Mouse (Mus musculus) A20 (cell line): ENCODE measurements at regions not wholly inside any gene's neighbourhood (a gene's known extent, or its start where the extent isn't known, plus 50 kb on each side); places are given as distances from the start of the nearest gene placed in this dataset.

Source experiments
- DNase-seq: peaks from one replicate; pipeline ENCODE4 v3.0.0-alpha.2; 2011; ENCODE audit warnings: low read depth, low spot score

DNA sequence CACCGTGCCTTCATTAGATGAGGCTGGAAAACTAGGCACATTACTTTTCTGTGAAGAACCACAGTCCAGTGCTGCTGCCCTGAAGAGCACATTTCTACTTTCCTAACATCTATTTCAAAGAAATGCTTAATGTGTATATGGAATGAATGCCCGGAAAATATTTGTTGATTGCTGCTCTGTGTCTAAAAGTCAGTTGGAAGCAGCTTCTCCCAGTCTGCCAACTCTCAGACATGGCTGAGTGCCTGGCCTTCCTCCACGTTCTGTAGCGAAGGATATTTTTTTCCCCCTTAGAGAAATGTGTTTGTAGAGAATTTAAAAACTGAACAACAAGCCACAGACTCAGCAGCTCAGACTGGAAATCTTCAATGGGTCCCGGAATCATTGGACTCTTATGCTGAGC lies 576.4 kb upstream of the Arid1b start:
- DNase-seq = no peak

- DNase-seq = no peak
Measured at GRCm38 (mm10) chr17:4424451-4425168, 569.5 kb upstream of the Arid1b start.

DNA sequence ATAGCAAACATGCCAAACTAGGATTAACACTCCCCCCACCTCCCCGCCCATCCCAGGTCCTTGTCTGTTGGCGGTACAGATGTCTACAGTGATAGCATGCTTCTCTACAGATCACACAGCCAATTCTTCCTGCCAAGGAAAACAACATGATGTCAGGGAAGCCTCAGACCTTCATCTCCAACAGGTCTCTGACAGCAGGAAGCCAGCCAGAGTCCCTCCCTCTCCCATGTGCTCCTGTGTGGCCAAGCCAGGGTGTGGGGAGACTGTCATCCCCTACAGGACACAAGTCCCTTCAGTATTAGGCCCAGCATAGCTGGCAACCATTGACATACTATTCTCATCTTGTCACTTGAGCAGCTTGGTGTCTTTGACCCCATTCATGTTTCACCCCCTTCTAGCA lies 568.8 kb upstream of the Arid1b start:
- DNase-seq = no peak

- no peak for DNase-seq
Measured at GRCm38 (mm10) chr17:4429036-4429435, 565.1 kb upstream of the Arid1b start.

DNA sequence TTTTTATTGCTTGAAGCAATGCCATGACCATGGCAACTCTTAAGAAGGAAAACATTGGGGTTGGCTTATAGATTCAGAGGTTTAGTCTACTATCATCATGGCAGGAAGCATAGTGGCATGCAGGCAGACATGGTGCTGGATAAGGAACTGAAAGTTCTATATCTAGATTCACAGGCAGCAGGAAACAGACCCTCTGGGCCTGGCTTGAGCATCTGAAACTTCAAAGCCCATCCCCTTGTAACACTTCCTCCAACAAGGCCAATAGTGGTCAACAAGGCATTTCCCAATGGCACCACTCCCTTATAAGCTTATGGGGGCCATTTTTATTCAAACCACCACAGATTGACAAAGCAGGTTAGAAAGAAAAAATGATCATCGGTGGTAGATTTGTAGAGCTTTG lies 548.5 kb upstream of the Arid1b start:
- DNase-seq = no peak

- no peak for DNase-seq
Measured at GRCm38 (mm10) chr17:4457491-4457890, 536.6 kb upstream of the Arid1b start.

DNA sequence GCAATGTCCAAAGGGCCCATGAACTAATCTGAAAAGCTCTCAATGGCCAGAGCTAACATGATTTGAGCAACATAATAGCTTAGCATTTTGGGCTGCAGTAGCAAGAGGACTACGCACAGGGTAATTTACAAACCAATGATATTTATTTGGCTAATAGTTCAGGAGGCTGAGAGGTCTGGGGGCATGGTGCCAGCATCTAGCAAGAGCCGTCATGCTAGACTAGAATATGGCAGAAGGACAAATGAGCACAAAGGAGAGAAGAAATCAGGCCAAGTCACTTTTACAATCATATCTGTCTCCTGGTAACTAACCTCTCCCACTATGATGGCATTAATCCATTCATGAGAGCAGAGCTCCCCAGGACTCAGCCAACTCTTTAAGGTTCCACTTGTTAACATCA lies 532.6 kb upstream of the Arid1b start:
- no peak for DNase-seq

DNA sequence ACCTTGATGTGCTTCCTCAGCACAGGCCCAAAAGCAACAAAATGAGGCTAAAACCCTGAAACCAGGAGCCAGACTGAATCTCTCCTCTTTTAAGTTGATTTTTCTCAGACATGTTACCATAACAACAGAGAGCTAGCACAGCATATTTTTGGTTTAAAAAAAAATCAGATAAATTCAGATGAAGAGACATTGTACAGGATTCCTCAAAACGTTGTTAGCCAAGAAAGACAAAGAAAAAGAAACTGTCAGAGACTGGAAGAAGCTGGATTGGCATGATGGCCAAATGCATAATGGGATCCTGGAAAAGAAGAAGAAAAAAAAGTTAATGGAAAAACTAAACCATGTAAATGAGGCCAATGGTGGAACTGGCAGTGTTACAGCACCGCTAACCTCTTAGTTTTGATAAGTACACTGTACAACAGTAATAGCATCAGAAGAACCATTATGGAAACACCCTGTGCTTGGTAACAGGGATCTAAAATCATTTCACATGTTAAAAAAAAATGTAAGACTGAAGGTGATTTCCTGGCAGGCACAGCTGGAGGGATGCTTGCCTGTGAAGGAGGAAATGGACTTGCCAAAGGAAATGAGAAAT lies 529.7 kb upstream of the Arid1b start:
- no peak for DNase-seq

DNA sequence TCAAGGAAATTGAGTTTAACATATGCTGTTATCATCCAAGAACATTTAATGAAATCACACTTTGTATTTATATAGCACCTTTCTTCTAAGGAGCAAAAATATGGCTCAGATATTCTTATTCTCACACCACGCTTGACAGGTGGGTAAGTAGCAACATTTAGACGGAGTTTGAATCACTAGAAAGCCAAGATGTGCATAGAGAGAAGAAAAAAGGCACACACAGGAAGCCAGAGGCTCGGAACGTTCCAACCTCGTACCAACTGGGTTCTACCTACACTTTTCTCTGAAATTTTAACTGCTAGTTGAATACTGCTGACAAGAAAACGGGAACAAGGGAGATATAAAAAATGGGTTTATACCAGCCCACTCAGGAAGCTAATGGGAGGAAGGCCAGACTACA lies 528.4 kb upstream of the Arid1b start:
- DNase-seq = no peak

DNA sequence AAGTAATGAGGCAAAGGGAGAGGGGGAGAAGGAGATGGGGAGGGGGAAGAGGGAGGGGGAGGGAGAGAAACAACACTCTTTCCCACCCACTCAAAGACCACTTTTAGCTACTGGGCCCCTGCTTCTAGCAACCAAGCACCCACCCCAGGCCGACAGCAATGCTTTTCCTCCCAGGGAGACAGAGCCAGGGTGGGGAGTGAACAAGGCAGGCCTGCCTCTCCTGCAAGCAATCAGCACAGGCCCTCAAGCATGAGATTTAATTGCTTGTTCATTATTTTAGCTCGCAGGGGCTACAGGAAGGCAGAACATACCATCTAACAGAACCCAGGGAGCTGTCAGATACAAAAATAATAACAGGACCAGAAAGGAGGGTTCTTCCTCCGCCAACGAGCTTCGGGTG lies 521.7 kb upstream of the Arid1b start:
- no peak for DNase-seq

DNA sequence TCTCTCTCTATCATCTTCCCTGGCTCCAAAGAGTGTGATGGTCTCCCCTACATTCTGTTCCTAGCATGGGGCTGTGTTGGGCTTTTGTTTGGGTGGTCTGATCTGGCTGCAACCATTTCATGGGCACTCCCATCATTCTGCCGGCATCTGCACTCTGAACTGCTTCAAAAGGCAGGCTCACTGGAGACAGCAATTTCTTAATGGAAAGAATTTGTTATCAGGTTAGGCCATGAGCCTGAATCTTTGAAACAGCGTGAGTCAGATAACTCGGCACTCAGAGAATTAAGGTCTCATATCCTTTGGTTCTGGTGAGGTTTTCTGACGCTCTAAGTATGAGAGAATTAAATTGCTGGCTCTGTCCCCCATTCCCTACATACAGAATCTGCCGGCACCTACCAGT lies 519.8 kb upstream of the Arid1b start:
- DNase-seq = no peak

DNA sequence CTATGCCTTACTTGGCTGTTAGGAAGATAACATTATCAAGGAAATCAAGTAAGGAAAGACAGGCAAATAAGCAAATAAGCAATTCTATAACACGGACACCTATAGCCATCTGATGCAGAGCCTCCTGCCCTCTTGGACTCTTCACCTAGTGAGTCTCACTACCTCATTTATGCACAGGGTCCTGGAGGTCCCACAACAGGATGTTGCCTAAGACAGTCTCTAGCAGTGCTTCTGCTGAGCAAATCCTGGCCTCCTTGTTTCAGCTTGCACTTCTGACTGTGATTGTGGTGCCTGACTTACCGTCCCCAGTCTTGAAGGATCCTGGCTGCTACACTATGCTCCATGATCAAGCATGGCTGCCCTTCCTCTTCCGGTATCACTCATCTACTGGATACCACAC lies 518.5 kb upstream of the Arid1b start:
- no peak for DNase-seq

DNA sequence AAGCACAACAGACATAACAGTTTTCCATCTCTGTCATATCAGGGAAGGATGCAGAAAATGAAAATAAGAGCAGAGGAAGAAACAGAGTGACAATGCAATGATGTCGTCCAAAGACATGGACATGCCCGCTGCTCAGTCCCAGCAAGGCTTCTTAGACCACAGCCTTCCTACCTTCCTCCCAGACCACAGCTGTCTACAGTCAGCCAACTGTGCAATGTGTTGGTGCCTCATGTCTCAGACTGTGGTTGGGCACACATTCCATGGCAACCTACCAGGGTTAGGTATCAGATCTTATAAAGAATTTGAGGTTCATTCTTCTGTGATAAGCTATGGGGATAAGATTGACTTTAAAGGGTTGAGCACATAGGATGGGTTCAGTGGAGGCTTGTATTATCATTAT lies 499.7 kb upstream of the Arid1b start:
- DNase-seq = no peak

DNA sequence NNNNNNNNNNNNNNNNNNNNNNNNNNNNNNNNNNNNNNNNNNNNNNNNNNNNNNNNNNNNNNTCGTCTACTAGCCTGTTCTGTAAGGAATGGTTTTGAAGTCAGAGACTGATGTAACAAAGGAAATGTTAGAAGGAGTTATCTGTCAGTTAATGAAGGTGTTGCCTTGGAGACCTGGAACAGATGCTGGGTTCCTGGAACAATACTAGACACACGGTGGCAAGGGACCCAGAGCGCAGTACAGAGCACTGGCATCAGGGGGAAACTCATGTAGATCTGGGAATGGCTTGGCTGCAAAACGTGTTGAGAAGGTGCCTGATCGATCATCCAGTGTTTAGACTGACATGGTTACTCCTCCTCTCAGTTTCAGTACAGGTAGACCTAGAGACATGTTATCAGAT lies 493.6 kb upstream of the Arid1b start:
- no peak for DNase-seq

- no peak for DNase-seq
Measured at GRCm38 (mm10) chr17:4501029-4501428, 493.1 kb upstream of the Arid1b start.

GRCm38 (mm10) chr17:4504951-4505350 lies 489.2 kb upstream of the Arid1b start:
- DNase-seq = no peak

DNA sequence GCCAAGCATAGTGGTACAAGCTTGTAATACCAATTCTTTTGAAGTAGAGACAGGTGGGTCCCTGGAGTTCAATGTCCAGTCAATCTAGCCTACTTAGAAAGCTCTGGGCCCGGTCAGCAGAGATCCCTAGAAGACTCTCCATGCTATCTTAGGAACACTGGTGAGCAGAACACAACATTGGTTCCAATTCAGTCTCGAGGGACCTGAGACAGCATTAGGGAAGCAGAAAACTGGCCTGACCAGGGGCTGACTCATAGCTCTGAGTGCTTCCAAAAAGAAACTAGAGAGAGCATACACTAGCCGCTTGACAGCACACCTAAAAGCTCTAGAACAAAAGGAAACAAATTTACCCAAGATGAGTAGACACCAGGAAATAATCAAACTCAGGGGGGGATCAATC lies 484.6 kb upstream of the Arid1b start:
- DNase-seq = no peak

GRCm38 (mm10) chr17:4516141-4516540 lies 478.0 kb upstream of the Arid1b start:
- no peak for DNase-seq

DNA sequence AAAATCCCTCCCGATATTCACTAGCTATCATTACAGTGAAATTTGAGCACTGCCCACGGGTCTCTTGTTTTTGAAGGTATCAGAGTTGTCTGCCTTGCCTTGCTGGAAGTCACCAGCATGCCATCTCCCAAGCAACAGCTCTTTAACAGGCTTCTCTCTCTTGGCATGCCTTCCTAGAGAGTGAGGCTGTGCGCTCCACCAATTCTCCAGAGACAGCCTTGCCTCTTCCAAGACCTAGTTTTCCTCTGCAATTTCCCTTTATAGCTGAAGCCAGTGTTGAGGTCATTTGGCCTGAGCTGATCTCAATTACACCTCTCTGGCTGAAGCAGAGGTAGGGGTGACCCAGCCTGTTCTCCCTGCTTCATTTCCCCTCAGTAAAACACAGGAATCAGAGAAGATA lies 477.3 kb upstream of the Arid1b start:
- no peak for DNase-seq

GRCm38 (mm10) chr17:4521031-4521430 lies 473.1 kb upstream of the Arid1b start:
- DNase-seq = no peak

- DNase-seq = no peak
Measured at GRCm38 (mm10) chr17:4526466-4526865, 467.7 kb upstream of the Arid1b start.

- no peak for DNase-seq
Measured at GRCm38 (mm10) chr17:4532126-4532525, 462.0 kb upstream of the Arid1b start.

DNA sequence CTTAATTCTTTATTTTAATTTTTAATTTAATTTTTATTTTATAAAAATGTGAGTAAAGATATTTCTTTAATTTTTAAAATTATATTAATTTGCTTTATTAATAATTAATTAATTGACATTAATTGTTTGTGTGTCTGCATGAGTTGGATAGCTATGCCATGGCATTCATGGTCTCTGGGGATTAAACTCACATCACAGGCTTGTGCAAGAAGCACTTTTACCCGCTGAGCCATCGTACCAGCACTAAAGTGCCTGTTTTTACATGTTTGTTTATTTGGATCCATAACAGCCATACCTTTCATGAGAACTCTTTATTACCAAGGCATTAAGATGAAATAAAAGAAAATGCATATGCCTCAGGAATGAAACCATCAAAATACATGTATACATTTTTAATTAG lies 453.7 kb upstream of the Arid1b start:
- DNase-seq = no peak
